Mouse (Mus musculus) olfactory bulb, adult 2 months (tissue): ENCODE results near the gene Misp.

ENCODE experiments used
- CTCF ChIP-seq: fragments of 200-500 bp; IDR thresholded peaks from 2 replicates; pipeline ENCODE4 v1.5.1; 2012; ENCODE audit warnings: low read depth, mild to moderate bottlenecking, low read length, moderate library complexity; ENCODE audit not compliant: insufficient read depth
- POLR2A ChIP-seq: fragments of 200-500 bp; IDR thresholded peaks from 2 replicates; pipeline ENCODE4 v1.6.1; 2012; ENCODE audit warnings: mild to moderate bottlenecking, low read depth, low read length, moderate library complexity; ENCODE audit not compliant: insufficient read depth

DNA sequence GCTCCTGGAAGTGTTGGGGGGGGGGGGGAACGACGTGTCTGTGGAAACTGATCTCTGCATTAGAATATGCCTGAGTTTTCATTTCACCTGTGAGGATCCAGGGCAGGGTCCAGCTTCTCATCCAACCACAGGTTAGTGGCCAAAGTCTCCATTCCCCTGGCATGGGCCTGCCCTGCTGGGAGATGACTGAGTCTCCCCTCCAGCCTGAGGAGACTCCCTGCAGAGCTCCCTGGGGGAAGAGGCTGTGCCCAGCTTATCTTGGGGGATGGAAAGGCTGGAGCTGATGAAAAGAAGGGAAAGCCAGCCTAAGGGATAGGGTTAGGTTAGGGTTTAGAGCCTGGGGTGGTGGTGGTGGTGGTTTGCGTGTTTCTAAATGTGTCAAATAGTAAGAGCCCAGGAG, 19.0 kb upstream of the Misp start:
- TF ChIP-seq CTCF (no peak), POLR2A (no peak)
